Mouse (Mus musculus): Measurements from ENCODE around the gene 2010109A12Rik. TPM values are rescaled to one million over a fixed set of nuclear protein-coding genes. Genes with fewer than 3 reads are reported as not detected.

The 2010109A12Rik gene
- polyA plus RNA-seq (2017; shearing (Covaris generic)): 4.7 TPM

GRCm38 (mm10) chr5:93206109-93207005, at the start of gene 2010109A12Rik, which contains the start of gene Ccni:
Gene 2010109A12Rik, plus strand, starts transcription at chr5:93206518.
Gene Ccni, minus strand, starts transcription at chr5:93206495.

Other genes with a start within 250 kb of the 2010109A12Rik start
- not detected for gene Sowahb, start 161.5 kb upstream of the 2010109A12Rik start, polyA plus RNA-seq (2017; shearing (Covaris generic))
- gene Sept11, start 113.1 kb upstream of the 2010109A12Rik start, polyA plus RNA-seq (2017; shearing (Covaris generic)): 43.9 TPM
- 239 TPM for gene Ccni, start within 50 bp of the 2010109A12Rik start, polyA plus RNA-seq (2017; shearing (Covaris generic))
- gene Ccng2, start 60.7 kb downstream of the 2010109A12Rik start, polyA plus RNA-seq (2017; shearing (Covaris generic)): 194 TPM